Mouse (Mus musculus): ENCODE results near the gene 1700001C02Rik. TPM values are rescaled to one million over a fixed set of nuclear protein-coding genes. Genes with fewer than 3 reads are reported as not detected.

The 1700001C02Rik gene
- polyA plus RNA-seq, 1 experiment from 2014 or later = not detected

- DNase-seq (no peak), ATAC-seq (ENCODE audit: insufficient read depth) (no peak)
- no peak overlapping the region; the same call in 1 of the 2 replicates for H3K9ac ChIP-seq
- no peaks in the 10 kb centered on the region for H3K36me3 ChIP-seq (ENCODE audit: insufficient read depth)
- no peak for TF ChIP-seq CTCF (IDR thresholded peaks at IDR 0.05; ENCODE audit: low read depth)
- H3K27me3 ChIP-seq (ENCODE audit: insufficient read depth, low read length) = no peaks in the 10 kb centered on the region
- peak overlapping the region; percentile 84 for H3K27ac ChIP-seq (ENCODE audit: low read depth)
- H3K9me3 ChIP-seq (ENCODE audit: low read depth, low read length) = no peaks in the 10 kb centered on the region
- 57% methylated on average over 6 of the region's 6 CpGs for WGBS
- peaks cover 20% of the 10 kb centered on the region for H3K4me1 ChIP-seq (ENCODE audit: insufficient read depth)
- H3K4me3 ChIP-seq (ENCODE audit: low read depth, low read length) = no peak overlapping the region
- no peak overlapping the region for H3K4me2 ChIP-seq
These were observed 52.7 kb downstream of the 1700001C02Rik start for GRCm38 (mm10) chr5:30518547-30518946.

- Histone ChIP-seq H3K4me1 (ENCODE audit: insufficient read depth) (peaks cover 20% of the 10 kb centered on the region), H3K4me3 (ENCODE audit: low read depth, low read length) (no peak overlapping the region), H3K9ac (no peak overlapping the region), H3K27me3 (ENCODE audit: insufficient read depth, low read length) (no peaks in the 10 kb centered on the region), H3K9me3 (ENCODE audit: low read depth, low read length) (no peaks in the 10 kb centered on the region), H3K27ac (ENCODE audit: low read depth) (peak overlapping the region; percentile 84), H3K4me2 (no peak overlapping the region), H3K36me3 (ENCODE audit: insufficient read depth) (no peaks in the 10 kb centered on the region)
- TF ChIP-seq CTCF (IDR thresholded peaks at IDR 0.05; ENCODE audit: low read depth) = no peak
- WGBS = 17% methylated on average over 7 of the region's 7 CpGs
- ATAC-seq (ENCODE audit: insufficient read depth) = peak; percentile 63; the same call in 1 of the 2 replicates
- DNase-seq = peak; percentile 46
These were observed 53.6 kb downstream of the 1700001C02Rik start for GRCm38 (mm10) chr5:30519494-30519893.

GRCm38 (mm10) chr5:30520214-30520732 lies 54.4 kb downstream of the 1700001C02Rik start:
- TF ChIP-seq CTCF (IDR thresholded peaks at IDR 0.05; ENCODE audit: low read depth) = no peak
- H3K4me2 ChIP-seq = no peak overlapping the region
- peak overlapping the region; percentile 84; the same call in 1 of the 2 replicates for H3K27ac ChIP-seq (ENCODE audit: low read depth)
- H3K4me1 ChIP-seq (ENCODE audit: insufficient read depth) = peaks cover 20% of the 10 kb centered on the region
- no peak overlapping the region for H3K9ac ChIP-seq
- H3K9me3 ChIP-seq (ENCODE audit: low read depth, low read length) = no peaks in the 10 kb centered on the region
- ATAC-seq (ENCODE audit: insufficient read depth) (no peak), DNase-seq (no peak)
- no peaks in the 10 kb centered on the region for H3K27me3 ChIP-seq (ENCODE audit: insufficient read depth, low read length)
- 49% methylated on average over 10 of the region's 10 CpGs for WGBS
- H3K36me3 ChIP-seq (ENCODE audit: insufficient read depth) = no peaks in the 10 kb centered on the region
- no peak overlapping the region for H3K4me3 ChIP-seq (ENCODE audit: low read depth, low read length)

GRCm38 (mm10) chr5:30522406-30522805 lies 56.6 kb downstream of the 1700001C02Rik start:
- 86% methylated on average over 8 of the region's 8 CpGs for WGBS
- Histone ChIP-seq H3K36me3 (ENCODE audit: insufficient read depth) (no peaks in the 10 kb centered on the region), H3K4me2 (no peak overlapping the region), H3K27ac (ENCODE audit: low read depth) (no peak overlapping the region), H3K4me1 (ENCODE audit: insufficient read depth) (peaks cover 29% of the 10 kb centered on the region), H3K27me3 (ENCODE audit: insufficient read depth, low read length) (no peaks in the 10 kb centered on the region), H3K4me3 (ENCODE audit: low read depth, low read length) (no peak overlapping the region), H3K9ac (no peak overlapping the region), H3K9me3 (ENCODE audit: low read depth, low read length) (no peaks in the 10 kb centered on the region)
- ATAC-seq (ENCODE audit: insufficient read depth) = no peak
- no peak for DNase-seq
- no peak for TF ChIP-seq CTCF (IDR thresholded peaks at IDR 0.05; ENCODE audit: low read depth)

GRCm38 (mm10) chr5:30523131-30523530 lies 57.3 kb downstream of the 1700001C02Rik start:
- 72% methylated on average over 3 of the region's 3 CpGs for WGBS
- no peak overlapping the region for H3K9ac ChIP-seq
- H3K27ac ChIP-seq (ENCODE audit: low read depth) = no peak overlapping the region
- no peak overlapping the region for H3K4me3 ChIP-seq (ENCODE audit: low read depth, low read length)
- TF ChIP-seq CTCF (IDR thresholded peaks at IDR 0.05; ENCODE audit: low read depth) = no peak
- ATAC-seq (ENCODE audit: insufficient read depth) = no peak
- no peaks in the 10 kb centered on the region for H3K36me3 ChIP-seq (ENCODE audit: insufficient read depth)
- no peak for DNase-seq
- H3K4me2 ChIP-seq = no peak overlapping the region
- H3K27me3 ChIP-seq (ENCODE audit: insufficient read depth, low read length) = no peaks in the 10 kb centered on the region
- H3K9me3 ChIP-seq (ENCODE audit: low read depth, low read length) = no peaks in the 10 kb centered on the region
- H3K4me1 ChIP-seq (ENCODE audit: insufficient read depth) = peaks cover 36% of the 10 kb centered on the region

- H3K4me3 ChIP-seq (ENCODE audit: low read depth, low read length) = no peak overlapping the region
- H3K9ac ChIP-seq = no peak overlapping the region
- DNase-seq (no peak), ATAC-seq (ENCODE audit: insufficient read depth) (no peak)
- H3K9me3 ChIP-seq (ENCODE audit: low read depth, low read length) = no peaks in the 10 kb centered on the region
- no peak overlapping the region for H3K4me2 ChIP-seq
- 24% methylated on average over 3 of the region's 3 CpGs for WGBS
- H3K36me3 ChIP-seq (ENCODE audit: insufficient read depth) = no peaks in the 10 kb centered on the region
- no peak for TF ChIP-seq CTCF (IDR thresholded peaks at IDR 0.05; ENCODE audit: low read depth)
- H3K27me3 ChIP-seq (ENCODE audit: insufficient read depth, low read length) = no peaks in the 10 kb centered on the region
- peaks cover 28% of the 10 kb centered on the region for H3K4me1 ChIP-seq (ENCODE audit: insufficient read depth)
- H3K27ac ChIP-seq (ENCODE audit: low read depth) = peak overlapping the region; percentile 85
These were observed 58.4 kb downstream of the 1700001C02Rik start for GRCm38 (mm10) chr5:30524213-30524612.

GRCm38 (mm10) chr5:30525920-30526836 lies 60.3 kb downstream of the 1700001C02Rik start:
- Histone ChIP-seq H3K9ac (no peak overlapping the region), H3K4me1 (ENCODE audit: insufficient read depth) (peaks cover 20% of the 10 kb centered on the region), H3K4me2 (no peak overlapping the region), H3K27ac (ENCODE audit: low read depth) (peak overlapping the region; percentile 87), H3K4me3 (ENCODE audit: low read depth, low read length) (no peak overlapping the region), H3K27me3 (ENCODE audit: insufficient read depth, low read length) (no peaks in the 10 kb centered on the region), H3K36me3 (ENCODE audit: insufficient read depth) (no peaks in the 10 kb centered on the region), H3K9me3 (ENCODE audit: low read depth, low read length) (no peaks in the 10 kb centered on the region)
- no peak for TF ChIP-seq CTCF (IDR thresholded peaks at IDR 0.05; ENCODE audit: low read depth)
- DNase-seq = peak; percentile 96
- WGBS = 14% methylated on average over 12 of the region's 12 CpGs
- ATAC-seq (ENCODE audit: insufficient read depth) = peak; percentile 95

Measured in lung, embryonic 14.5 days (tissue).